Mouse (Mus musculus): ENCODE measurements around the gene Zfp1.

GRCm38 (mm10) chr8:111704585-111704984 is 61.4 kb downstream of the Zfp1 start:
- TF ChIP-seq MYOG (IDR thresholded peaks at IDR 0.05; ENCODE audit: control insufficient read depth in 1 of 3, insufficient read depth in 1 of 3, insufficient read length in 2 of 3, low read depth in 2 of 3) = no peak
- TF ChIP-seq POLR2AphosphoS2 (IDR thresholded peaks at IDR 0.05; ENCODE audit: insufficient read length, low read depth) = no peak
- TF ChIP-seq CEBPB (IDR thresholded peaks at IDR 0.05; ENCODE audit: insufficient read depth, poor library complexity, severe bottlenecking) = no peak
- no peak for TF ChIP-seq POLR2A (IDR thresholded peaks at IDR 0.05; ENCODE audit: insufficient read length, low read depth)
- TF ChIP-seq MAX (IDR thresholded peaks at IDR 0.05; ENCODE audit: low read depth) = no peak
